Comparison of ENCODE assay signal across 20 mouse cellular contexts in genomic region chr19:8726609-8727390, GRCm38 (mm10). TPM values are rescaled to one million over a fixed set of nuclear protein-coding genes. Genes with fewer than 3 reads are reported as not detected.
DNase-seq lines count a peak whose midpoint lies in the region; ATAC-seq and TF ChIP-seq lines count a peak whose summit lies in the region.
"Had no signal": no experiment of that assay in that cellular context is flagged by ENCODE, and none has a peak within 500 bp of the region (broad histone marks: within the 10 kb centered on the region; RNA-seq: fewer than 3 reads in every experiment).

No protein-coding gene starts in this region.

- no peak overlapping the region for H3K27ac ChIP-seq in forebrain, embryonic 10.5 days
- no peak overlapping the region for H3K27ac ChIP-seq in forebrain, embryonic 16.5 days (ENCODE audit: low read length)
- no peak overlapping the region for H3K27ac ChIP-seq in lung, embryonic 14.5 days (ENCODE audit: low read depth)
- no peak overlapping the region for H3K27ac ChIP-seq in lung, postnatal 0 days (ENCODE audit: low read length)
- H3K27ac ChIP-seq in hindbrain, embryonic 10.5 days = no peak overlapping the region
- H3K27ac ChIP-seq: hindbrain, embryonic 12.5 days; left cerebral cortex, adult 2 months; midbrain, embryonic 13.5 days; neural tube, embryonic 12.5 days had no signal

- no peaks in the 10 kb centered on the region for H3K9me3 ChIP-seq in forebrain, embryonic 10.5 days
- H3K9me3 ChIP-seq in forebrain, embryonic 16.5 days (ENCODE audit: control insufficient read depth, low read length) = no peaks in the 10 kb centered on the region
- H3K9me3 ChIP-seq in lung, embryonic 14.5 days (ENCODE audit: low read depth, low read length) = no peaks in the 10 kb centered on the region
- no peaks in the 10 kb centered on the region for H3K9me3 ChIP-seq in lung, postnatal 0 days (ENCODE audit: low read length)
- H3K9me3 ChIP-seq in hindbrain, embryonic 10.5 days = no peaks in the 10 kb centered on the region
- H3K9me3 ChIP-seq: hindbrain, embryonic 12.5 days; midbrain, embryonic 13.5 days; neural tube, embryonic 12.5 days; stomach, embryonic 15.5 days had no signal

- WGBS in forebrain, embryonic 10.5 days = 16% methylated on average over 3 of the region's 3 CpGs
- WGBS in forebrain, embryonic 16.5 days = 11% methylated on average over 3 of the region's 3 CpGs
- WGBS in lung, embryonic 14.5 days = 18% methylated on average over 3 of the region's 3 CpGs
- 26% methylated on average over 3 of the region's 3 CpGs for WGBS in lung, postnatal 0 days
- 13% methylated on average over 3 of the region's 3 CpGs for WGBS in hindbrain, embryonic 10.5 days

- no peaks in the 10 kb centered on the region for H3K27me3 ChIP-seq in forebrain, embryonic 10.5 days (ENCODE audit: poor library complexity, severe bottlenecking)
- H3K27me3 ChIP-seq in forebrain, embryonic 16.5 days (replicated peaks; ENCODE audit: control insufficient read depth, insufficient read depth, low read length) = no peaks in the 10 kb centered on the region
- no peaks in the 10 kb centered on the region for H3K27me3 ChIP-seq in lung, embryonic 14.5 days (ENCODE audit: insufficient read depth, low read length)
- H3K27me3 ChIP-seq in lung, postnatal 0 days (replicated peaks; ENCODE audit: insufficient read depth, low read length) = no peaks in the 10 kb centered on the region
- no peaks in the 10 kb centered on the region for H3K27me3 ChIP-seq in hindbrain, embryonic 10.5 days (ENCODE audit: insufficient read depth, poor library complexity, severe bottlenecking)
- H3K27me3 ChIP-seq: hindbrain, embryonic 12.5 days; midbrain, embryonic 13.5 days; neural tube, embryonic 12.5 days; stomach, embryonic 15.5 days had no signal

- H3K36me3 ChIP-seq in forebrain, embryonic 10.5 days (replicated peaks) = peaks cover 34% of the 10 kb centered on the region
- H3K36me3 ChIP-seq in forebrain, embryonic 16.5 days (ENCODE audit: control insufficient read depth, insufficient read depth) = peaks cover 24% of the 10 kb centered on the region
- peaks cover 32% of the 10 kb centered on the region for H3K36me3 ChIP-seq in lung, embryonic 14.5 days (ENCODE audit: insufficient read depth)
- peaks cover 12% of the 10 kb centered on the region; the same call in 1 of the 2 replicates for H3K36me3 ChIP-seq in lung, postnatal 0 days (ENCODE audit: insufficient read depth, low read length)
- peaks cover 32% of the 10 kb centered on the region for H3K36me3 ChIP-seq in hindbrain, embryonic 10.5 days

- TF ChIP-seq CTCF in lung, embryonic 14.5 days (IDR thresholded peaks at IDR 0.05; ENCODE audit: low read depth) = no peak
- no peak for TF ChIP-seq CTCF in lung, postnatal 0 days (IDR thresholded peaks at IDR 0.05)

- H3K4me2 ChIP-seq in forebrain, embryonic 16.5 days (ENCODE audit: low read length) = no peak overlapping the region
- H3K4me2 ChIP-seq in lung, embryonic 14.5 days = peak overlapping the region; percentile 97; the same call in 1 of the 2 replicates
- no peak overlapping the region for H3K4me2 ChIP-seq in lung, postnatal 0 days (replicated peaks; ENCODE audit: low read depth, low read length)
- H3K4me2 ChIP-seq: hindbrain, embryonic 12.5 days; midbrain, embryonic 13.5 days had no signal

- DNase-seq in forebrain, embryonic 10.5 days (ENCODE audit: extremely low spot score, low spot score) = no peak
- no peak for DNase-seq in lung, embryonic 14.5 days
- DNase-seq in lung, postnatal 0 days (ENCODE audit: low spot score) = no peak
- DNase-seq in ZHBTc4 (ENCODE audit: low read depth, low spot score) = peak; percentile 79
- DNase-seq in hindbrain, embryonic 10.5 days (ENCODE audit: low spot score) = no peak
- DNase-seq: cerebellum, adult 8-10 months; gastrocnemius, postnatal 10 days; kidney, adult 18-20 months; lung, postnatal 14 days; thymus, postnatal 36 days had no signal

- peaks cover 28% of the 10 kb centered on the region for H3K4me1 ChIP-seq in forebrain, embryonic 10.5 days
- H3K4me1 ChIP-seq in forebrain, embryonic 16.5 days (replicated peaks; ENCODE audit: control insufficient read depth, insufficient read depth, low read length) = peaks cover 27% of the 10 kb centered on the region
- peaks cover 11% of the 10 kb centered on the region; the same call in 1 of the 2 replicates for H3K4me1 ChIP-seq in lung, embryonic 14.5 days (ENCODE audit: insufficient read depth)
- H3K4me1 ChIP-seq in lung, postnatal 0 days (ENCODE audit: insufficient read depth, low read depth, low read length) = no peaks in the 10 kb centered on the region; the same call in 1 of the 2 replicates
- H3K4me1 ChIP-seq in hindbrain, embryonic 10.5 days (replicated peaks) = peaks cover 26% of the 10 kb centered on the region

- H3K9ac ChIP-seq in forebrain, embryonic 16.5 days (replicated peaks; ENCODE audit: low read depth, low read length) = no peak overlapping the region
- no peak overlapping the region for H3K9ac ChIP-seq in lung, embryonic 14.5 days
- H3K9ac ChIP-seq in lung, postnatal 0 days (replicated peaks; ENCODE audit: low read depth) = no peak overlapping the region
- H3K9ac ChIP-seq: hindbrain, embryonic 12.5 days; neural tube, embryonic 12.5 days; stomach, embryonic 15.5 days had no signal

- peak overlapping the region; percentile 66 for H3K4me3 ChIP-seq in forebrain, embryonic 10.5 days
- no peak overlapping the region for H3K4me3 ChIP-seq in forebrain, embryonic 16.5 days (replicated peaks; ENCODE audit: low read length)
- peak overlapping the region; percentile 74 for H3K4me3 ChIP-seq in lung, embryonic 14.5 days (ENCODE audit: low read depth, low read length)
- no peak overlapping the region for H3K4me3 ChIP-seq in lung, postnatal 0 days (ENCODE audit: low read depth, low read length)
- H3K4me3 ChIP-seq in hindbrain, embryonic 10.5 days = no peak overlapping the region
- H3K4me3 ChIP-seq: hindbrain, embryonic 12.5 days; left cerebral cortex, adult 2 months; neural tube, embryonic 12.5 days; stomach, embryonic 15.5 days had no signal

- no peak for TF ChIP-seq EP300 in lung, postnatal 0 days (IDR thresholded peaks at IDR 0.05)

- no peak for ATAC-seq in forebrain, embryonic 16.5 days
- no peak for ATAC-seq in lung, embryonic 14.5 days (ENCODE audit: insufficient read depth)
- no peak for ATAC-seq in lung, postnatal 0 days
- 0 out of 2 replicates have a peak, but pooled peaks have one; percentile 2 for ATAC-seq in megakaryocyte-erythroid progenitor cell, adult 5-6 weeks (replicated peaks; ENCODE audit: low FRiP score, low TSS enrichment, poor library complexity, severe bottlenecking)
- no peak for ATAC-seq in frontal cortex, adult (ENCODE audit: low TSS enrichment)
- ATAC-seq: midbrain, embryonic 13.5 days had no signal

RNA-seq across cellular contexts. Expression of gene Slc3a2, which starts 3.6 kb away (rescaled TPM):
- polyA plus RNA-seq in forebrain, embryonic 10.5 days (2016; fragmentation: Nextera tagmentation; extraction: Ambion mirVana) = 136 and 149 TPM in 2 replicates
- 186 TPM in 2 replicates for polyA plus RNA-seq in forebrain, embryonic 16.5 days (2015; fragmentation: Nextera tagmentation; extraction: Ambion mirVana)
- polyA plus RNA-seq in lung, embryonic 14.5 days (2014; fragmentation: Nextera tagmentation; extraction: Ambion mirVana) = 85.0 and 89.1 TPM in 2 replicates
- 91.8 and 97.9 TPM in 2 replicates for polyA plus RNA-seq in lung, postnatal 0 days (2015; fragmentation: Nextera tagmentation; extraction: Ambion mirVana)
- total RNA-seq in megakaryocyte-erythroid progenitor cell, adult 5-6 weeks (2014; fragmentation: Nextera tagmentation) = 67.5 and 74.7 TPM in 2 replicates
- 70.1 and 93.9 TPM in 2 replicates for total RNA-seq in megakaryocyte-erythroid progenitor cell, adult 5-6 weeks (2017)
- 128 and 146 TPM in 2 replicates for polyA plus RNA-seq in hindbrain, embryonic 10.5 days (2016; fragmentation: Nextera tagmentation; extraction: Ambion mirVana)

RNA-seq across cellular contexts. Expression of gene Wdr74, which starts 8.8 kb away (rescaled TPM):
- 120 and 126 TPM in 2 replicates for polyA plus RNA-seq in forebrain, embryonic 10.5 days (2016; fragmentation: Nextera tagmentation; extraction: Ambion mirVana)
- 90.6 and 109 TPM in 2 replicates for polyA plus RNA-seq in forebrain, embryonic 16.5 days (2015; fragmentation: Nextera tagmentation; extraction: Ambion mirVana)
- polyA plus RNA-seq in lung, embryonic 14.5 days (2014; fragmentation: Nextera tagmentation; extraction: Ambion mirVana) = 83.4 and 88.0 TPM in 2 replicates
- 45.3 and 48.7 TPM in 2 replicates for polyA plus RNA-seq in lung, postnatal 0 days (2015; fragmentation: Nextera tagmentation; extraction: Ambion mirVana)
- total RNA-seq in megakaryocyte-erythroid progenitor cell, adult 5-6 weeks (2014; fragmentation: Nextera tagmentation) = 193 and 207 TPM in 2 replicates
- 142 TPM in 2 replicates for total RNA-seq in megakaryocyte-erythroid progenitor cell, adult 5-6 weeks (2017)
- polyA plus RNA-seq in hindbrain, embryonic 10.5 days (2016; fragmentation: Nextera tagmentation; extraction: Ambion mirVana) = 112 and 115 TPM in 2 replicates

RNA-seq across cellular contexts. Expression of gene 1700092M07Rik, which starts 13.7 kb away (rescaled TPM):
- polyA plus RNA-seq in forebrain, embryonic 10.5 days (2016; fragmentation: Nextera tagmentation; extraction: Ambion mirVana) = 3.4 and 3.7 TPM in 2 replicates
- polyA plus RNA-seq in forebrain, embryonic 16.5 days (2015; fragmentation: Nextera tagmentation; extraction: Ambion mirVana) = 2.5 and 2.8 TPM in 2 replicates
- 1.2 and 2.3 TPM in 2 replicates for polyA plus RNA-seq in lung, embryonic 14.5 days (2014; fragmentation: Nextera tagmentation; extraction: Ambion mirVana)
- 0.75 and 0.82 TPM in 2 replicates for polyA plus RNA-seq in lung, postnatal 0 days (2015; fragmentation: Nextera tagmentation; extraction: Ambion mirVana)
- 2.0 TPM in 1 of 2 replicates, not detected in the other for total RNA-seq in megakaryocyte-erythroid progenitor cell, adult 5-6 weeks (2014; fragmentation: Nextera tagmentation)
- 3.8 and 6.5 TPM in 2 replicates for total RNA-seq in megakaryocyte-erythroid progenitor cell, adult 5-6 weeks (2017)
- 2.8 and 2.9 TPM in 2 replicates for polyA plus RNA-seq in hindbrain, embryonic 10.5 days (2016; fragmentation: Nextera tagmentation; extraction: Ambion mirVana)
- polyA plus RNA-seq: heart, embryonic 14.5 days; small intestine, adult 2 months had no signal

RNA-seq across cellular contexts. Expression of gene Stx5a, which starts 14.4 kb away (rescaled TPM):
- polyA plus RNA-seq in forebrain, embryonic 10.5 days (2016; fragmentation: Nextera tagmentation; extraction: Ambion mirVana) = 86.8 and 87.8 TPM in 2 replicates
- 129 and 136 TPM in 2 replicates for polyA plus RNA-seq in forebrain, embryonic 16.5 days (2015; fragmentation: Nextera tagmentation; extraction: Ambion mirVana)
- 122 and 126 TPM in 2 replicates for polyA plus RNA-seq in lung, embryonic 14.5 days (2014; fragmentation: Nextera tagmentation; extraction: Ambion mirVana)
- polyA plus RNA-seq in lung, postnatal 0 days (2015; fragmentation: Nextera tagmentation; extraction: Ambion mirVana) = 130 and 143 TPM in 2 replicates
- 74.7 and 80.4 TPM in 2 replicates for total RNA-seq in megakaryocyte-erythroid progenitor cell, adult 5-6 weeks (2014; fragmentation: Nextera tagmentation)
- 35.5 and 43.5 TPM in 2 replicates for total RNA-seq in megakaryocyte-erythroid progenitor cell, adult 5-6 weeks (2017)
- 95.6 and 106 TPM in 2 replicates for polyA plus RNA-seq in hindbrain, embryonic 10.5 days (2016; fragmentation: Nextera tagmentation; extraction: Ambion mirVana)

RNA-seq across cellular contexts. Expression of gene Nxf1, which starts 30.1 kb away (rescaled TPM):
- polyA plus RNA-seq in forebrain, embryonic 10.5 days (2016; fragmentation: Nextera tagmentation; extraction: Ambion mirVana) = 254 and 275 TPM in 2 replicates
- polyA plus RNA-seq in forebrain, embryonic 16.5 days (2015; fragmentation: Nextera tagmentation; extraction: Ambion mirVana) = 200 and 218 TPM in 2 replicates
- polyA plus RNA-seq in lung, embryonic 14.5 days (2014; fragmentation: Nextera tagmentation; extraction: Ambion mirVana) = 195 and 197 TPM in 2 replicates
- polyA plus RNA-seq in lung, postnatal 0 days (2015; fragmentation: Nextera tagmentation; extraction: Ambion mirVana) = 88.8 and 89.7 TPM in 2 replicates
- 365 and 530 TPM in 2 replicates for total RNA-seq in megakaryocyte-erythroid progenitor cell, adult 5-6 weeks (2014; fragmentation: Nextera tagmentation)
- total RNA-seq in megakaryocyte-erythroid progenitor cell, adult 5-6 weeks (2017) = 100 and 161 TPM in 2 replicates
- 233 and 249 TPM in 2 replicates for polyA plus RNA-seq in hindbrain, embryonic 10.5 days (2016; fragmentation: Nextera tagmentation; extraction: Ambion mirVana)

Comparison
In these comparisons a context has a peak if more than half of its experiments do, and no peak if none do; other contexts are left out.
1. H3K4me3 ChIP-seq: peak in forebrain, embryonic 10.5 days (single experiment) and lung, embryonic 14.5 days (single experiment); none in forebrain, embryonic 16.5 days (single experiment), lung, postnatal 0 days (single experiment) and hindbrain, embryonic 10.5 days (single experiment).